Mouse (Mus musculus): ENCODE data around the gene Tnni3. TPM values are rescaled to one million over a fixed set of nuclear protein-coding genes. Genes with fewer than 3 reads are reported as not detected.
"Not testable (repeated sequence)": the region's sequence is repeated elsewhere in the genome, so short reads cannot be mapped to it uniquely, and the experiment has no call there.

The Tnni3 gene
- polyA plus RNA-seq, 1 experiment from 2014 or later: 960 TPM

- Histone ChIP-seq H3K4me1 (peaks cover 6% of the 10 kb centered on the region), H3K9me3 (no peaks in the 10 kb centered on the region), H3K36me3 (no peaks in the 10 kb centered on the region), H3K27ac (no peak overlapping the region), H3K4me3 (no peak overlapping the region), H3K27me3 (ENCODE audit: insufficient read depth, poor library complexity, severe bottlenecking) (no peaks in the 10 kb centered on the region)
- WGBS: 82% methylated on average over 4 of the region's 4 CpGs
- peak; percentile 38 for DNase-seq (ENCODE audit: low spot score)
These were observed 12.3 kb upstream of the Tnni3 start for GRCm38 (mm10) chr7:4536369-4536768.

DNA sequence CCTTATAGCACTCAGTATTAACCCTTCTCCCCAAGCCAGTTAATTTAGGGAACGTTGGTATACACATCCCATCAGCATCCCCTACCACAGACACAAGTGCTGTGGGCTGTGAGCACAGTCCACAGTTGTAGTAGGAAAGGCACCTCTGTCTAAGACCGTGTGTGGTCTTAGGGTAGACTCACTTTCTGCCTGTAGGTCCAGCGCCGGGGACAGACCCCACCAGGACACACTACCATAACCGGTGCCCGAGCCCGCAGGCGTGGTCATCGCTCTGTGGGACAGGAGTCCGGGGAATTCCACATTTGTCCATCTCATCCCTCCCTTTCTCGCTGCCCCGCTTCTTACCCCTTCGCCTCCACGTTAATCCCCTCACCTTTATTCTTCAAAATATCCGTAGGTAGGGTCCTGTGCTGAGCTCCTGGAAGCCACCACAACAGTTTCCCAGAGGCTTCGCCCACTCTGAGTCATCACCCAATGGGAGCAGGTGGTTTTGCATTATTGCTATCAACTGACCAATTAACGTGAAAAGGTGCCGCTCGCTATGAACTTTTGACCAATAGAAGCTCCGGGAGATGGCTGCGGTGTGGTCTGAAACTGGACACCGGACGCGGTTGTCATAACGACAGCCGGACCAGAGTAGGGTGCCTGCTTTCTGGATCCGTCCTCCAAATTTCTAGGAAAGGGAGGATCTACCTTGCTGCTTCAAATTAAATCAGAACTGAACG lies 8.1 kb upstream of the Tnni3 start, which contains the start of gene Dnaaf3:
Gene Dnaaf3, minus strand, starts transcription at position 449 of the 725 bp plus-strand sequence.
- Histone ChIP-seq H3K27me3 (ENCODE audit: insufficient read depth, poor library complexity, severe bottlenecking) (peaks cover 23% of the 10 kb centered on the region; the same call in 1 of the 2 replicates), H3K4me1 (peaks cover 6% of the 10 kb centered on the region), H3K36me3 (no peaks in the 10 kb centered on the region), H3K9me3 (no peaks in the 10 kb centered on the region), H3K27ac (no peak within 1 kb of the TSS), H3K4me3 (peak within 1 kb of the TSS; percentile 63)
- peak; percentile 95 for DNase-seq (ENCODE audit: low spot score)
- 8% methylated on average over 28 of the region's 28 CpGs for WGBS

- 35% methylated on average over 8 of the region's 8 CpGs for WGBS
- not testable (repeated sequence) for DNase-seq (ENCODE audit: low spot score); H3K4me3 ChIP-seq; H3K36me3 ChIP-seq; H3K27ac ChIP-seq; H3K9me3 ChIP-seq
- H3K27me3 ChIP-seq (ENCODE audit: insufficient read depth, poor library complexity, severe bottlenecking): peaks cover 29% of the 10 kb centered on the region; the same call in 1 of the 2 replicates
- peaks cover 13% of the 10 kb centered on the region for H3K4me1 ChIP-seq
These were observed 6.1 kb upstream of the Tnni3 start for GRCm38 (mm10) chr7:4530166-4530565.

GRCm38 (mm10) chr7:4527302-4527689 lies 3.3 kb upstream of the Tnni3 start:
- no peaks in the 10 kb centered on the region for H3K36me3 ChIP-seq
- no peak for DNase-seq (ENCODE audit: low spot score)
- H3K4me3 ChIP-seq: peak overlapping the region; percentile 53
- H3K4me1 ChIP-seq: peaks cover 29% of the 10 kb centered on the region
- peaks cover 29% of the 10 kb centered on the region; the same call in 1 of the 2 replicates for H3K27me3 ChIP-seq (ENCODE audit: insufficient read depth, poor library complexity, severe bottlenecking)
- H3K9me3 ChIP-seq: no peaks in the 10 kb centered on the region; the same call in 1 of the 2 replicates
- WGBS: 45% methylated on average over 18 of the region's 18 CpGs
- no peak overlapping the region for H3K27ac ChIP-seq

DNA sequence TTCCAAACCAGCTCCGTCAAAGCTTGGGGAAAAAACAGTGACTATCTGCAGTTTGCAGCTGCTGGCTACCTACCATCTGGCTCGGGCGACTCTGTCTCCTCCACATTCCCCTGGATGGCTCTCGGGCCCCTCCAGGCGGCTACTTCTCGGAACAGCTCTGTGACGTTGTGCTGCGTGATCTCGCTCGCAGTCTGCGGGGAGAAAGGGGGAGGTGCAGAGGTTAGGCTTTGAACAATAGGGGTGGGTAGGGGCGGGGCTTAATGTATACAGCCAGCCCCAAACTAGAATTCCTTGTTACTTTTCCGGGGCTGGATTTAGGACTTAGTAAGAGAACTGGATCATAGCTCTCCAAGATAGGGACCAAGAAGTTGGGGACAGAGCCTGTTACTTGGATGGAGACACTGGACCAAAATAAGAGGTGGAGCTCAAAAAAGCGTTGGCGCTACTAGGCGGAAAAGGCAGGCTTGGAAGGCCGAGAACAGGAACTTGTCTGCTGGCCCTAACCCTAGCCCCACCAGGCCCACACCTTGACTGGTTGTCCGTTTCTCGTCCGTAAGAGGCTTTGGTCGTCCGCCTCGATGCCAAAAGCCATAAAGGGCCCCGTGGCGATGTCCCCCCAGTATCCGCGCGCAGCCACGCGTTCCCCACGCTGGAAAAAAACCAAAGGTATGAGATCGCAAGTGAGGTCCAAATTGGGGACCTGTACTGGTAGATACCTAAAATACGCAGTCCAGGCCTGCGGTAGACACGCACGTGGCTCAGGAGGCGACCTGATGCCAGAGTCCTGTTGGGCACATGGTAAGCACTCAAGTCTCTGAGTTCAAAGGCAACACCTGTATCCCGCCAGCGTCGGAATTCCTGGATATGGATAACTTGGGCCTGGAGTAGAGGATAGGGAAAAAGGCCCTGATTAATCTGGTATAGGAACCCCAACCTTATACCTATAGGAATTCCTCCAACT lies 2.6 kb upstream of the Tnni3 start:
- WGBS: 16% methylated on average over 40 of the region's 40 CpGs
- Histone ChIP-seq H3K27ac (peak overlapping the region; percentile 77), H3K27me3 (ENCODE audit: insufficient read depth, poor library complexity, severe bottlenecking) (peaks cover 34% of the 10 kb centered on the region; the same call in 1 of the 2 replicates), H3K9me3 (no peaks in the 10 kb centered on the region; the same call in 1 of the 2 replicates), H3K4me3 (peak overlapping the region; percentile 53), H3K36me3 (no peaks in the 10 kb centered on the region), H3K4me1 (peaks cover 27% of the 10 kb centered on the region)
- DNase-seq (ENCODE audit: low spot score): peak; percentile 94

GRCm38 (mm10) chr7:4523205-4524130 lies 561 bp downstream of the Tnni3 start:
- H3K36me3 ChIP-seq: peaks cover 19% of the 10 kb centered on the region
- peak overlapping the region; percentile 94 for H3K27ac ChIP-seq
- peaks cover 22% of the 10 kb centered on the region; the same call in 1 of the 2 replicates for H3K27me3 ChIP-seq (ENCODE audit: insufficient read depth, poor library complexity, severe bottlenecking)
- WGBS: 80% methylated on average over 33 of the region's 33 CpGs
- no peaks in the 10 kb centered on the region; the same call in 1 of the 2 replicates for H3K9me3 ChIP-seq
- H3K4me1 ChIP-seq: peaks cover 45% of the 10 kb centered on the region
- H3K4me3 ChIP-seq: no peak overlapping the region
- DNase-seq (ENCODE audit: low spot score): no peak

- WGBS: 34% methylated on average over 6 of the region's 6 CpGs
- peak overlapping the region; percentile 94 for H3K27ac ChIP-seq
These were observed 1.7 kb downstream of the Tnni3 start for GRCm38 (mm10) chr7:4522292-4522691.

GRCm38 (mm10) chr7:4521231-4522003 lies 2.6 kb downstream of the Tnni3 start:
- DNase-seq (ENCODE audit: low spot score): peak; percentile 79
- whole genome bisulfite sequencing: 19% methylated on average over 32 of the region's 32 CpGs
- Histone ChIP-seq H3K9me3 (no peaks in the 10 kb centered on the region; the same call in 1 of the 2 replicates), H3K4me3 (peak overlapping the region; percentile 67), H3K27me3 (ENCODE audit: insufficient read depth, poor library complexity, severe bottlenecking) (peaks cover 9% of the 10 kb centered on the region; the same call in 1 of the 2 replicates), H3K36me3 (peaks cover 26% of the 10 kb centered on the region), H3K4me1 (peaks cover 51% of the 10 kb centered on the region), H3K27ac (peak overlapping the region; percentile 94)

More at GRCm38 (mm10) chr7:4522292-4522691, 1.7 kb downstream of the Tnni3 start:
- H3K4me1 ChIP-seq: peaks cover 50% of the 10 kb centered on the region
- peak overlapping the region; percentile 67 for H3K4me3 ChIP-seq
- no peaks in the 10 kb centered on the region; the same call in 1 of the 2 replicates for H3K9me3 ChIP-seq
- peak; percentile 90 for DNase-seq (ENCODE audit: low spot score)
- peaks cover 16% of the 10 kb centered on the region; the same call in 1 of the 2 replicates for H3K27me3 ChIP-seq (ENCODE audit: insufficient read depth, poor library complexity, severe bottlenecking)
- H3K36me3 ChIP-seq: peaks cover 26% of the 10 kb centered on the region

- H3K36me3 ChIP-seq: peaks cover 26% of the 10 kb centered on the region
- H3K9me3 ChIP-seq: no peaks in the 10 kb centered on the region; the same call in 1 of the 2 replicates
- peaks cover 9% of the 10 kb centered on the region; the same call in 1 of the 2 replicates for H3K27me3 ChIP-seq (ENCODE audit: insufficient read depth, poor library complexity, severe bottlenecking)
- peaks cover 74% of the 10 kb centered on the region for H3K4me1 ChIP-seq
- no peak for DNase-seq (ENCODE audit: low spot score)
- 57% methylated on average over 1 of the region's 1 CpGs for WGBS
- peak overlapping the region; percentile 32; the same call in 1 of the 2 replicates for H3K4me3 ChIP-seq
- H3K27ac ChIP-seq: no peak overlapping the region
These were observed 5.5 kb downstream of the Tnni3 start for GRCm38 (mm10) chr7:4518487-4518886.

DNA sequence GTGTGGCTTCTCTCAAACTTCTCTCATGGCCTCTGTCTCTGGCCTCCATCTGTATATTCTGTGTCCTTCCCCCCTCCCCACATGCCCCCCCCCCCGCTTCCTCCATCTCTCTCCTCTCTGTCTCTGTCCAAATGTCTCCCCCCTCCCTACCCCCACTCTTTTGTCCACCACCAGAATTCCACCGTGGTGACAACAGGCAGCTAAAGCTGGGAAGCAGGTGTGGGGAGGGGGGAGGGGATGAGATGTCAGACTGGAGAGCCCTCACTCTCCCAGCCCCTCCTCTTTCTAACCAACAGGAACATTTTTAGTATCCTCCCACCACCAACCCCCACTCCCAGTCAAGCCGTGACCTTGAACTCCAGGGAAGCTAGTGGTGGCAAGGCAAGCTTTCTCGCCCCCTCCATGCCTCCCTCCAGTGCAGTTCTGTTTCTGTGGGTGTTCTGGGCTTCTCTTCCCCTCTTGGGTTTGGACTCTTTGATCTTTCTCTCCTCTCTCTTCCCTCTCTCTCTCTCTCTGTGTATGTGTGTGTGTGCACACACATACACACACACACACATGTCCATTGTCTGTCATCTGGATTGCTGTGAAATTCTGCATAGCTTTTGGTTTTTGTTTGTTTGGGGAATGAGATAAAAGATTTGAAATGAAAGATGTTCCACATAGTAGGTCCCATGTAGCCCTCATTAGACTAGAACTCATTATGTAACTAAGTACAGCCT lies 7.5 kb downstream of the Tnni3 start, which contains the start of gene Tnnt1:
Gene Tnnt1, minus strand, starts transcription at position 51 of the 719 bp plus-strand sequence.
- H3K36me3 ChIP-seq: peaks cover 26% of the 10 kb centered on the region
- 8% methylated on average over 4 of the region's 4 CpGs for WGBS
- peak within 1 kb of the TSS; percentile 34 for H3K4me3 ChIP-seq
- peaks cover 74% of the 10 kb centered on the region for H3K4me1 ChIP-seq
- H3K27ac ChIP-seq: peak within 1 kb of the TSS; percentile 87
- H3K27me3 ChIP-seq (ENCODE audit: insufficient read depth, poor library complexity, severe bottlenecking): peaks cover 2% of the 10 kb centered on the region; the same call in 1 of the 2 replicates
- H3K9me3 ChIP-seq: no peaks in the 10 kb centered on the region
- no peak for DNase-seq (ENCODE audit: low spot score)

GRCm38 (mm10) chr7:4515853-4516252 lies 8.2 kb downstream of the Tnni3 start:
- Histone ChIP-seq H3K4me3 (peak overlapping the region; percentile 34), H3K9me3 (no peaks in the 10 kb centered on the region), H3K36me3 (peaks cover 26% of the 10 kb centered on the region), H3K27me3 (ENCODE audit: insufficient read depth, poor library complexity, severe bottlenecking) (no peaks in the 10 kb centered on the region), H3K27ac (peak overlapping the region; percentile 87), H3K4me1 (peaks cover 80% of the 10 kb centered on the region)
- DNase-seq (ENCODE audit: low spot score): no peak
- 56% methylated on average over 6 of the region's 6 CpGs for WGBS

All from heart, embryonic 10.5 days (tissue).